Mouse (Mus musculus): ENCODE measurements around the gene Efcab3.

Gene Efcab3

DNA sequence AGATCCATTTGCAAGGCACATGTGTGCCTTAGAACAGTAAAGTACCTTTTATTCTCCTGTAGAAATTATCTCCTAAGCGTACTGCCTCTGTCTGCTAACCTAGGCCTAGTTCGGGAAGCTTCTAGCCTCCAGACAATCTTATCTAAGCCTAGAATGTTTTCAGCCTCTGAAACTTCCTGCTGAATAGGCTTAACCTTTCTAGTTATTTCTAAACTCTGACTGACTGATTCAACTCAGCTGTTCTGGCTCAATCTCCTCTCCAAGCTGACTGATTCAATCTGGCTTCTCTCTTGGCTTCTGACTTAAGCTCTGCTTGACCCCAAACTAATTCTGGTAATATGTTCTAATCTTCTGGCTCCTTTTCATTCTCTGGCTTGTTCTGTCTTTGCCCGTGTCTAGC, 86.0 kb downstream of the Efcab3 start:
- no peak for DNase-seq

DNA sequence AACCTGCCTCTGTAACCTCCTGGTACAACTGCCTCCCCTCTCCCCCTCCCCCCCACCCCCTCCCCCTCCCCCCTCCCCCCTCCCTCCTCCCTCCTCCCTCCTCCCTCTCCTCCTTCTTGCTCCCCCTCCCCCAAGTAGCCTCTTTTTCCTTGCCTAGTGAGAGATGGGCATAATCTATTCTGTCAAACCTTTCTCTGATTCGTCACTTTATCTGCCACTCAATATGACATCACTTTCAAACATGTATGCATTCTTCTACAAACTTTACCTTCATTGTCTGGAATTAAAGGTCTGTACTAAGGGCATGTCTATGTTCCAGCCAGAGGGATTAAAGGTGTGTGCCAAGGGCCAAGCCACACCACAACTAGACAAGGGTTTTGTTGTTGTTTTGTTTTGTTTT, 86.4 kb downstream of the Efcab3 start:
- DNase-seq: no peak

DNA sequence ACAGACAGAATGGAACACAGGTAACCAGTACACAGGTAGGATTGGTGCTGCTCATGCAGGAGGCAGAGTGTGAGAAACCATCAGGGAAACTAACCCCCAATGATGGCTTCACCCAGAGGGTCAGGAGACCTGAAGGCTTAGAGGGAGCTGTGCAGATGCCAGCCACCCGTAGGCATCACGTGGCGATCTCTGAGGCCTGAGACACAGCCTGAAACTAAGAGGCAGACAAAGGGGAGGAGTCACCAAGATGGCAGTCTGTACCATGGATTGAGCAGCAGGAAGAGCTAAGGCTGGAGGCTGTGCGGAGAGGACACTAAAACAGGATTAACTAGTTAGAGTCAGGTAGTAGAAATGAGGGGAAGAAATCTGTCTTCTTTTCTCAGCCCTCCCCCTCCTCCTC, 87.3 kb downstream of the Efcab3 start:
- no peak for DNase-seq

DNA sequence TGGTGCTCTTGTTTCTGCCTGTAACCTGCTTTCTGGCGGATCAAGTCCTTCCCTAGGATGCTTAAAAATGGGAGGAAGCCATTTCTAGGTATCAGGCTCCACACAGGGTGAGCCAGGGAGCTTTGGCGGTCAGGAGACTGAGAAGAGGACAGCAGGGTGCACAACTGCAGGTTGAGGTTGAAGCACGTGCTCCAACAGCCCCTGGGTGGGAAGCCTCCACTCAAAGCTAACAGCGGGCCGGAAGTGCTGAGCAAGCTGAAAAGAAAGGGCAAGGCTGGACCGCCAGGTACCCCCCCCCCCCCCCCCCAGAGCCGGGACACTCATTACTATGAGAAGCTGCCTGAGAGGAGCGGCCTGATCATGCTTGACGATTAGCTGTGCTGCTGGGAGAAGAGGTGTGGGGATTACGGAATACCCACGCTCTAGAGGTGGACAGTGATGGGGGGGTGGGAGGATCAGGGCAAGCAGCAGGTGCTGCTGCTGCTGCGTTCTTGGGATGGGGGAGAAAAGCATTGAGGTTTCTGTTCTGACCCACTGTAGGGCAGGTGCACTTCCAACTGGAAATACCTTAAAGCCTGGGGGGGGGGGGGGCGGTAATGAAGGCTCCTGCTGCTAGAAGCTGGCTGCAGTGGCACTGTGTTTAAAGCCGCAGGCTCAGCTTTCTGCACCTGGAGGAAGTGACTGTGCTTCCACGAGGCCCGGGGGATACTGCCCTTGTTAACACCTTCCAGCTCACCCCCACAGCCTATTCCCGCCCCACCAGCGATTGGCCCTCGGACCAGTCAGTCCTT, 88.0 kb downstream of the Efcab3 start:
- DNase-seq: no peak

DNA sequence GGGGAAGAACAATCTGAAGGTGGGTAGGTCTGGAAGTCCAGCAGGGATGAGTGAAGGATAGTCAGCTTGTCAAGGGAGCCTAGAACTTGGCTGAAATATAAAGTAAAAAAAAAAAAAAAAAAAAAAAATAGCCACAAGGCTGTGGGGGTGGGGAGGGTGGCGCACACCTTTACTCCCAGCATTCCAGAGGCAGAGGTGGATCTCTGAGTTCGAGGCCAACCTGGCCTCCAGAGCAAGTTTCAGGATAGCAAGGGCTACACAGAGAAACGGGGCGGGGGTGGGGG, 88.6 kb downstream of the Efcab3 start:
- no peak for DNase-seq

DNA sequence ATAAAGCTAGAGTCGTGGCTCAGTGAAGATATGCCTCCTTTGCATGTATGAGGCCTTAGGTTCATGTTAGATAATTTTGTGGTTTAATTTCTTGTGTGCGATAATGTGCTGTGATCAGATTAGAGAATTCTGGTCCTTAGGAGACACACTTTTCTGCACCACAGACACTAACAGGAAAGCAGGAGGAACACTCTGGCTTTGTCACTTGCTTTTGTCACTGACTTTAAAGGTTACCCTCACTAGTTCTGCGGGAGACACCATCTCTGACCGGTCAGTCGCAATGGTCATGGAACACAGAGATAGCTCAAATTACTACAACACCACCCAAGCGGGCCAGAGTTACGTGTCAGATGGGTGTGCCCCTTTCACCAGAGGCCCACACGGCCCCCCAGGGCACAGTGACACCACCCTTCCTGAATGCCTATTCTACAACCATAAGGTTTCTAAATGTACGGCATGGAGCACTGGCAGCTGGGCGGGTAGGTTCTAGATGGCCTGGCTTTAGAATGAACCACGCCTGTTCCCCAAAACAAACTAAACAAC, 89.0 kb downstream of the Efcab3 start:
- DNase-seq: no peak

DNA sequence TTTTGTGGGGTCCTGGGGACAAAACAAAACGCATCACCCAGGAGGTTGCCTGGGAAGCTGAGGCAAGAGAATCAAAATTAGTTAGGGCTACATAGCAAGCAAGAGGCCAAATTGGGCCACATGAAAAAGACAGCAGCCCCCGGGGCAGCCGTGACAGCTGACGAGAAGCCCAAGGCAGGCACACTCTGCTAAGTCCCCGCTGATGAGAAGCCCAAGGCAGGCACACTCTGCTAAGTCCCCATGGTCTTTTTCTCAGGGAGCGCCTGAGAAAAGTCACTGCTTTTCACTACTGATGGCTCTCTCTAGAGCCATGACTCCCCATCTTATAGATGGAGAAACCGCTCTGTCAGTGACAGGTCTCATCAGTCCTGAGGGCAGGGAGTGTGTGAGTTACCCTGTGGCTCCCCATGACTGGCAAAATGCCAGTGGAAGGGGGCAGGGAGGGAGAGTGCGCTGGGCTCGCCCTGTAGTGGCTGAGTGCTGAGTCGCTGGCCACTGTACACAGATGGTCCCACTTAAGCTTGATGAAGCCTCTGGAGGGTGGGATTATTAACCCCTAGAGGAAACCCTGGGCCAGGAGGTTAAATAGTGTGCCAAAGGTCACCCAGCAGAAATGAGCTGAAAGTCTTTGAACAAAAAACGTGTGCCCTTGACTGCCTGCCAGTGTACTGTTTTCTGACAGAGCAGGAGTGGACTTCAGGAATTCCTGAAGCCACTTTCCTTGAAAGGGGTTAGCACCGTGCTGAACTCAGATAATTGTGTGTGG, 89.9 kb downstream of the Efcab3 start:
- DNase-seq: peak; percentile 30 to 56

DNA sequence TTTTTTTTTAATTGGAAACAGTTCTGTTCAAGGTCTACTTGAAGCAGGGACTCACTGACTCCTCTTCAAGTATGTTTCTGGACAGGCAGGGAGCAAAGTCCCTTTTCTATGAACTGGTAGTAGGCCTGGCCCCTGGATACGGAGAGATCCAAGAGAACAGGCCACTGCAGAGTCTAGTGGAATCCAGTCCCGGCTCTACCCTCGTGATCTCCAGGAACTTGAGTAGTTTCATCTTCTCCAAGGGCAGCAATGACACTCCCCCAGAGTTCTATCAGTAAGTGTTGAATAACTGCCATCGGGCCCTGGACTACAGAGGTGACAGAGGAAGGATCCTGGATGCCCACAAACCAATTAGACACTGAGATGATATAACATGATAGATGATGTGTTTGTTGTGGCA, 92.5 kb downstream of the Efcab3 start:
- no peak for DNase-seq

DNA sequence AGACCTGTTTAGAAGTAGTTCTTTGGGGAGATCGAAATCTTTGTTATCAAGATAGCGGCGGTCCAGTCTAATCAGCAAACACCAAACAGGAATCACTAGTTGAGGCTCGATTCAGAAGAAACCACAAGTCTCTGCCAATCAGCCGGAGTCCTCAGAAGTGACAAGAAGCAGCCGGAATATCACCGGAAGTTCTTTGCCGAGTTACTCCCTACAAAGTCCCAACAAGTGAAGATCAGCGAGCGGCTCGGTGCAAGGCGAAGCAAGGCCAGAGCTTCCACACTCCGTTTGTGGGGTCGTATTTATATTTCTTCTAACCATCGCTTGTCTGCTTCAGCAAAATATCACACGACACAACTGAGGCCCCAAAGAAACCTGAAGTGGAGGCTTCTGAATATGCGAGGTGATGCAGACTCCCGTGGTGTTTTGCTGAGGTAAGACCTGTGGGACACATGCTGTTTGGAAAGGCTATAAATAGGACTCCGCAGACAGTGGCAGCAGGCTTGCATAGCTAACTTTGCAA, 93.4 kb downstream of the Efcab3 start:
- DNase-seq: no peak

DNA sequence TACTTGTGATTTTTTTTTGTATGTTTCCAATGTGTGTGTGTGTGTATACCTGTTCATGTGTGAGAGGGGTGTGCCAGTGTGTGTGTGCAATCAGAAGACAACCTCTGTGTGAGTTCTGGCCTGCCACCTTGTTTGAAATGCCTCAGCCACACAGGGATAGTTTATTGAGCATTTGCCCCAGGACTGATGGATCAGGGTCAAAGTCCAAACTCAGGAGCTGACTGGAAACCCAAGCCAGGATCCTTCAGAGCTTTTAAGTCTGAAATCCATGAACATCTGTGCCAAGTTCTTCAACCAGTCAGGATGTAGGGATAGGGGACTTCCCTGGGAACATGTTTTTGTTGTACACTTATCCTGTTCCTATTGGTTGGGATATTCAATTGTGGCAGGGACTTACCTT, 94.7 kb downstream of the Efcab3 start:
- no peak for DNase-seq

DNA sequence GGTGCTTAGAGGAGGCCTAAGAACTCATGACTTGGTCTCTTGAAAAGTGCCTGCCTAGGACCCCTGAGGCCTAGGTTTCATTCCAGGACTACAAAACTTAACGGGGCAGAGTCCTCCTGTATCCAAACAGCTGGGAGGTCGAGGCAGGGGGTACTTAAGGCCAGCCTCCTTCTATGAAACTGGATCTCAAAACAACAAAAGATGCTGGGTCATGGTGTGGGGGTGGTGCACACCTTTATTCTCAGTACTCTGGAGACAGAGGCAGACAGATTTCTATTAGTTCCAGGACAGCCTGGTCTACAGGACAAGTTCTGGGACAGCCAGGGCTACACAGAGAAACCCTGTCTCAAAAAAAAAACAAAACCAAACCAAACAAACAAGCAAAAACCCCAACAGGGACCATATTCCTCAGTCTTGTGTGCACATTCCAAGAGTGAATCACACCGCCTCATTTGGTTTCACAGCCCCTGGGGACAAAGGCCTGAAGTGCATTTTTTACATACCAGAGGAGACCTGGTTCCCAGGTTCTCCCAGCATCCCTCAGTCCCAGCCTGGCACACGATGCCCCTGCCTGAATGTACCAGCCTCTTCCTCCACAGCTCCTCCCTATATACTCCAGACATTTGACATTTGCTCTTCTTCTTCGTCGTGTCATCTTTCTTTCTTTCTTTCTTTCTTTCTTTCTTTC, 96.4 kb downstream of the Efcab3 start:
- no peak for DNase-seq

DNA sequence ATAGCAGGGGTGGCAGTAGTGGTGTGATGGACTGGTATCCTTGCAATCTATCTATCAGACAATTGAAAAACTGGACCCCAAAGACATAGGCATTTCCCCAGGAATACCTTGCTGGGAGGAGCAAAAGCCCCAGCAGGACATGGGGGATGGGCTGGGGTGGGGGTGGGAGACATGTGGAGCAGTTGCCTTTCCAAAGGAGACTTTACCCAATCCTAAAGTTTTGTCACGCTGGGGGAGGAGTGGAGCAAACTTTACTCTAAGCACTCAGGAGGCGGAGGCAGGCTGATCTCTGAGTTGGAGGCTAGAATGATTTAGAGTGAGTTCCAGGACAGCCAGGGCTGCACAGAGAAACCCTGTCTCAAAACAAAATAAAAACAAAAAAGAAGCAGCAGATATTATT, 98.0 kb downstream of the Efcab3 start:
- no peak for DNase-seq

DNA sequence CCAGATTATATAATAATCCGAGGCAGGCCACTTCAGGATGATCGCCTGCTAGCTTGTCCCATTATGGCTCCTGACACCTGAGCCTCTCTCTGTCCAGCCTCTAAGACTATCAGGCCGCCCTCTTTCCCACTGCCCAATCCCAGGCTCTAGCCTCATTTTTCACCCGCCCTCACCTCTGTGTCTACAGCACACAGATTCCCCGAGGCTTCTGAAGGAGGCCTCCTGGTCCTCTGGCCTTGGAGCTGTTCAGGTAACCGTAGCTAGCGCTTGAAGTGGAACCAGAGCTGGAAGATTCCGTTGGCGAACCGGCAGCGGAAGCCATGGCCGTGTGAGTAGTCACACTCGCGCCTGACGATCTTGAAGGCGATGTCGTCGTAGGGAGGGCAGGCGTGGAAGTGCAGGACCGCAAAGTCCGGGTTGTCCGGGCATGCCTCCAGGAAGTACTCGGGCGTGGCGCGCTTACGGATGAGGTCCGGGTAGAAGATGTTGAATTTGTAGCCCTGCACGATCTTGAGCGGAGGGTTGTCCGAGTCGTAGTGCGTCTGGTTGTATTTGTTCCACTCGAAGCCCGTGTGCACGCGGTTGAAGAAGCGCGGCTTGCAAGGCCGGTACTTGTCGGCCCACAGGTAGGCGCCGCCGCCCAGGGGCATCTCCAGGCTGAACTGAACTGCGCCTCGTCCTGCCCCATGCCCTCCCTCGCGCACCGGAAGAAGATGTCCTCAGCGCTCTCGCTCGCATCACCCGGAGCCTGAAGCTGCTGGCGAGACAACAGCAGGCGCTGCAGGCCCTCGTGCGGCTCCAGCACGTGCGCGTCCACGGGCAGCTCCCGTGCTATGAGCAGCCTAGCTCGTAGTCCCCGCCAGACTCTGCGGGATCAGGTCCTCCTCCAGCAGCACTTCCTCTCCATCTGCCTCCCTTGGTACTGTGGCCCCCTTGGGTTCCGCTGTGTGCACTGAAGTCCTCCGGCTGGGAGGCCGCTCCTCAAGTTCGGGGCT, 101.4 kb downstream of the Efcab3 start:
- DNase-seq: no peak

DNA sequence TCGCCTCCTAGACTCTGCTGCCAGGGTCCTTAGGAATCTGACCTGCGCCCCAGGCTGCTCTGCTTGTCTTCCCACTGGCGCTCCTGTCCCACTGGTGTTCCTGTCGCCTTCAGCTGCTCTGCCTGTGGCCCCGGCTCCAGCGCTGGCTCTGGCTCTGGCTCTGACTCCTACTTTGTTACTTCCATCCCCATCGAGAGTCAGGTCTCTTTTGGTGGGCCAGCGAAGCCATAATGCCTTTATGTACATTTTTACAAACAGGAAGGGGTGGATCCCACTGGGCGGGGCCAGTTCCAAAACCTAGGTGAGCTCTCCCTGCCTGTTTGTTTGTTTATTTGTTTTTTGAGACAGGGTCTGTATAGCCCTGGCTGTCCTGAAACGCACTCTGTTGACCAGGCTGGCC, 103.4 kb downstream of the Efcab3 start:
- DNase-seq: no peak
